Mouse (Mus musculus) spleen, postnatal 14 days (tissue): ENCODE measurements around the gene Prg2.

Experiments
- DNase-seq, 2 experiments: peaks; one replicate each; pipeline ENCODE4 v3.0.0; 2021 to 2022; ENCODE audit warnings: low spot score in 2 of 2

The Prg2 gene

GRCm38 (mm10) chr2:84980188-84980587, at the start of gene Prg2:
Gene Prg2, plus strand, starts transcription at chr2:84980461.
- no peak for DNase-seq

GRCm38 (mm10) chr2:84933992-84934648, 46.1 kb upstream of the Prg2 start:
- DNase-seq = no peak

GRCm38 (mm10) chr2:84934649-84935007, 45.6 kb upstream of the Prg2 start:
- DNase-seq = no peak

GRCm38 (mm10) chr2:84935065-84935464, 45.2 kb upstream of the Prg2 start:
- DNase-seq = no peak

- DNase-seq = peak; percentile 63 to 75
These were observed 43.5 kb upstream of the Prg2 start, which contains the start of gene Slc43a3 for GRCm38 (mm10) chr2:84936474-84937429. Gene Slc43a3, plus strand, starts transcription at chr2:84936579.

- DNase-seq = no peak
These were observed 42.6 kb upstream of the Prg2 start for GRCm38 (mm10) chr2:84937491-84938150.

- peak; percentile 55 to 58 for DNase-seq
These were observed 41.9 kb upstream of the Prg2 start for GRCm38 (mm10) chr2:84938249-84938946.

GRCm38 (mm10) chr2:84939306-84939705, 41.0 kb upstream of the Prg2 start:
- no peak for DNase-seq

GRCm38 (mm10) chr2:84939711-84940110, 40.5 kb upstream of the Prg2 start:
- no peak for DNase-seq

GRCm38 (mm10) chr2:84941332-84941731, 38.9 kb upstream of the Prg2 start:
- DNase-seq = no peak

- DNase-seq = no peak
These were observed 38.5 kb upstream of the Prg2 start for GRCm38 (mm10) chr2:84941795-84942194.

GRCm38 (mm10) chr2:84947154-84947771, 33.0 kb upstream of the Prg2 start:
- no peak for DNase-seq

GRCm38 (mm10) chr2:84948252-84948651, 32.0 kb upstream of the Prg2 start:
- no peak for DNase-seq

GRCm38 (mm10) chr2:84948721-84949120, 31.5 kb upstream of the Prg2 start:
- DNase-seq = no peak

GRCm38 (mm10) chr2:84951027-84951426, 29.2 kb upstream of the Prg2 start:
- DNase-seq = no peak

- no peak for DNase-seq
These were observed 28.0 kb upstream of the Prg2 start for GRCm38 (mm10) chr2:84952251-84952650.

GRCm38 (mm10) chr2:84952693-84953092, 27.6 kb upstream of the Prg2 start:
- no peak for DNase-seq

GRCm38 (mm10) chr2:84955435-84955834, 24.8 kb upstream of the Prg2 start:
- no peak for DNase-seq

GRCm38 (mm10) chr2:84956274-84956673, 24.0 kb upstream of the Prg2 start:
- DNase-seq = peak; percentile 61 to 78

GRCm38 (mm10) chr2:84958588-84959264, 21.5 kb upstream of the Prg2 start:
- DNase-seq = no peak

GRCm38 (mm10) chr2:84961300-84961699, 19.0 kb upstream of the Prg2 start:
- no peak for DNase-seq
